Mouse (Mus musculus) effector memory CD4-positive, alpha-beta T cell, adult 7 months (primary cell): ENCODE measurements around the gene Ccdc87. TPM values are rescaled to one million over a fixed set of nuclear protein-coding genes. Genes with fewer than 3 reads are reported as not detected.

Experiments
- polyA plus RNA-seq: library from polyadenylated mRNA; unstranded; fragments of 100-300 nt; shearing (Covaris generic); gene quantifications from one replicate; pipeline ENCODE4 v1.2.1, GENCODE M21; 2017

The Ccdc87 gene
- polyA plus RNA-seq, result not detected

GRCm38 (mm10) chr19:4839149-4839548, at the start of gene Ccdc87, which contains the start of gene Ccs:
Ccdc87 (plus strand) TSS chr19:4839366.
Ccs (minus strand) TSS chr19:4839332.

GRCm38 (mm10) chr19:4793831-4794422, 45.2 kb upstream of the Ccdc87 start, which contains the start of gene Rbm4:
Rbm4 (minus strand) TSS chr19:4793901.

GRCm38 (mm10) chr19:4811063-4811908, 27.9 kb upstream of the Ccdc87 start, which contains the start of the genes Gm21992 and Rbm14:
Gm21992 (minus strand) TSS chr19:4811612.
Rbm14 (minus strand) TSS chr19:4811634.

GRCm38 (mm10) chr19:4854552-4855469, 15.6 kb downstream of the Ccdc87 start, which contains the start of gene Ctsf:
Ctsf (plus strand) TSS chr19:4855130.

GRCm38 (mm10) chr19:4877785-4878184, 38.6 kb downstream of the Ccdc87 start, which contains the start of gene Actn3:
Actn3 (minus strand) TSS chr19:4877909.

GRCm38 (mm10) chr19:4878405-4879323, 39.5 kb downstream of the Ccdc87 start, which contains the start of gene Zdhhc24:
Zdhhc24 (plus strand) TSS chr19:4878668.

Other genes with a start within 250 kb of the Ccdc87 start
- gene Lrfn4, start 223.7 kb upstream of the Ccdc87 start, polyA plus RNA-seq, result 0.69 TPM
- 78.0 TPM for gene Rce1, start 213.7 kb upstream of the Ccdc87 start, polyA plus RNA-seq
- 0.23 TPM for gene Gm960, start 140.7 kb upstream of the Ccdc87 start, polyA plus RNA-seq
- gene Sptbn2, start 128.2 kb upstream of the Ccdc87 start, polyA plus RNA-seq, result 0.72 TPM
- 77.1 TPM for gene Rbm4b, start 82.9 kb upstream of the Ccdc87 start, polyA plus RNA-seq
- gene Rbm4, start 45.5 kb upstream of the Ccdc87 start, polyA plus RNA-seq, result 44.2 TPM
- 28.2 TPM for gene Gm21992, start 27.8 kb upstream of the Ccdc87 start, polyA plus RNA-seq
- 76.3 TPM for gene Rbm14, start 27.7 kb upstream of the Ccdc87 start, polyA plus RNA-seq
- gene Ccs, start within 50 bp of the Ccdc87 start, polyA plus RNA-seq, result 28.8 TPM
- 2.1 TPM for gene Ctsf, start 15.8 kb downstream of the Ccdc87 start, polyA plus RNA-seq
- not detected for gene Actn3, start 38.5 kb downstream of the Ccdc87 start, polyA plus RNA-seq
- gene Zdhhc24, start 39.3 kb downstream of the Ccdc87 start, polyA plus RNA-seq, result 4.4 TPM
- gene Bbs1, start 67.3 kb downstream of the Ccdc87 start, polyA plus RNA-seq, result 0.41 TPM
- 57.2 TPM for gene Dpp3, start 88.9 kb downstream of the Ccdc87 start, polyA plus RNA-seq
- not detected for gene Peli3, start 103.8 kb downstream of the Ccdc87 start, polyA plus RNA-seq
- 37.5 TPM for gene Mrpl11, start 122.8 kb downstream of the Ccdc87 start, polyA plus RNA-seq
- gene Npas4, start 150.9 kb downstream of the Ccdc87 start, polyA plus RNA-seq, result not detected
- 3.6 TPM for gene Slc29a2, start 184.5 kb downstream of the Ccdc87 start, polyA plus RNA-seq
- 1.8 TPM for gene B4gat1, start 199.5 kb downstream of the Ccdc87 start, polyA plus RNA-seq
- 0.62 TPM for gene AC124502.3, start 199.5 kb downstream of the Ccdc87 start, polyA plus RNA-seq
- 102 TPM for gene Brms1, start 202.0 kb downstream of the Ccdc87 start, polyA plus RNA-seq
- gene Rin1, start 211.1 kb downstream of the Ccdc87 start, polyA plus RNA-seq, result 0.72 TPM
- gene Cd248, start 228.7 kb downstream of the Ccdc87 start, polyA plus RNA-seq, result not detected
- gene Tmem151a, start 246.2 kb downstream of the Ccdc87 start, polyA plus RNA-seq, result 0.88 TPM
- gene Yif1a, start 249.2 kb downstream of the Ccdc87 start, polyA plus RNA-seq, result 30.1 TPM